Mouse (Mus musculus) limb, embryonic 15.5 days (tissue): Measurements from ENCODE around the gene Ythdf2. TPM values are rescaled to one million over a fixed set of nuclear protein-coding genes. Genes with fewer than 3 reads are reported as not detected.
A peak's percentile ranks its signal among the peaks of the same experiment; 100 is the strongest.

Experiments
- ATAC-seq: fragments of 200-750 bp; cut with Nextera tagmentation; 2 replicates; pipeline ENCODE4 v1.8.0; 2017; ENCODE audit warnings: low read depth, moderate TSS enrichment; ENCODE audit not compliant: insufficient number of reproducible peaks, low FRiP score, low TSS enrichment
- H3K27ac ChIP-seq: fragments of 300-500 bp; sonication (generic); 2 replicates; pipeline ENCODE4 v1.5.1; 2015; ENCODE audit warnings: moderate library complexity, mild to moderate bottlenecking, inconsistent platforms
- H3K27me3 ChIP-seq: fragments of 300-500 bp; sonication (generic); 2 replicates; pipeline ENCODE4 v1.6.1; 2015; ENCODE audit warnings: inconsistent platforms
- H3K36me3 ChIP-seq: fragments of 300-500 bp; sonication (generic); 2 replicates; pipeline ENCODE4 v1.6.1; 2015; ENCODE audit warnings: inconsistent platforms
- H3K4me1 ChIP-seq: fragments of 300-500 bp; sonication (generic); 2 replicates; pipeline ENCODE4 v1.6.1; 2015; ENCODE audit warnings: inconsistent platforms
- H3K4me2 ChIP-seq: fragments of 300-500 bp; sonication (generic); 2 replicates; pipeline ENCODE4 v1.6.1; 2015; ENCODE audit warnings: mild to moderate bottlenecking, inconsistent platforms
- H3K4me3 ChIP-seq: fragments of 300-500 bp; sonication (generic); 2 replicates; pipeline ENCODE4 v1.5.1; 2015; ENCODE audit warnings: mild to moderate bottlenecking, inconsistent platforms
- H3K9ac ChIP-seq: fragments of 300-500 bp; sonication (generic); 2 replicates; pipeline ENCODE4 v1.6.1; 2015; ENCODE audit warnings: inconsistent platforms
- H3K9me3 ChIP-seq: fragments of 300-500 bp; sonication (generic); 2 replicates; pipeline ENCODE4 v1.6.1; 2016; ENCODE audit warnings: inconsistent platforms
- WGBS: fragments of 180-500 bp; shearing (Covaris S2); methylation state at CpG from one replicate; pipeline ENCODE4 v1.1.7; 2015; 5-methylcytosine and 5-hydroxymethylcytosine counted together
- polyA plus RNA-seq: library from polyadenylated mRNA; unstranded; fragments of >200 nt; fragmentation: Nextera tagmentation; extraction: Ambion mirVana; gene quantifications from 2 replicates; pipeline ENCODE4 v1.2.1, GENCODE M21; 2015

The Ythdf2 gene
- polyA plus RNA-seq, 1 experiment from 2014 or later, result 96.7 TPM

DNA sequence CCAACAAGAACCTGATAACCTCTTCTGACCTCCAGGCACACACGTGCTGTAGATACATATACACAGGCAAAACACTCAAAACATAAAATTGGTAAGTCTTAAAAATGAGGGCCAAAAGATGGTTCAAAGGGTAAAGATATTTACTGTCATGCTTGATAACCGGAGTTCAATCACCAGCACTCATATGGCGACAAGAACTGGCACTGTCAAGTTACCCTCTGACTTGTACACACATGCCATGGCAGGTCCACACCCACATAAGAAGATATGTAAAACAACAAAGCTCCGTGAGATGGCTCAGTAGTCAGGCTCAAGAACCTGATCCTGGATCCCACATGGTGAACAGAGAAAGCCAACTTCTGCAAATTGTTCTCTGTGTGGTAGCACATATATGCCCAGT is 4.8 kb downstream of the Ythdf2 start:
- Histone ChIP-seq H3K27ac (no peak overlapping the region), H3K4me3 (no peak overlapping the region), H3K9me3 (no peaks in the 10 kb centered on the region), H3K4me1 (peaks cover 13% of the 10 kb centered on the region), H3K9ac (no peak overlapping the region), H3K4me2 (no peak overlapping the region), H3K36me3 (peaks cover 61% of the 10 kb centered on the region), H3K27me3 (no peaks in the 10 kb centered on the region)
- WGBS, result 80% methylated on average over 4 of the region's 4 CpGs
- ATAC-seq, result no peak

DNA sequence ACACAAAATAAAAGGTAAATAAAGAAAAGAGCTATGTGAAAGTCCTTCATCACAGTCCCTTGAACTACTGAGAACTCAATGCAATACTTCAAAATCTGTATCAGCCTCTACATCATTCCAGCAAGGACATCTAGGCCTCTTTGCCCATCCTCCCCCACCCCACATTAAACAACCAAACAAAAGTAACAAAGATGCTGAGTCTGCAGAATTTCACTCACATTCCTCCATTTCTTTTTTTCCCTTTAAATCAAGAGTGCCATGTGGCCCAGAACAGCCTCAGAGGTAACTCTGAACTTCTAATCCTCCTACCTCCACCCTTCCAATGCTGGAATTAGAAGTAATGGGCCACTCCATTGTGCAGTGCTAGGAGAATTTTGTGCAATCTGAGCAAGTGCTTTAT is 13.3 kb downstream of the Ythdf2 start:
- peaks cover 12% of the 10 kb centered on the region; the same call in 1 of the 2 replicates for H3K4me1 ChIP-seq
- no peak overlapping the region for H3K4me2 ChIP-seq
- H3K27me3 ChIP-seq, result no peaks in the 10 kb centered on the region
- ATAC-seq, result no peak
- no peak overlapping the region for H3K9ac ChIP-seq
- H3K27ac ChIP-seq, result no peak overlapping the region
- H3K4me3 ChIP-seq, result no peak overlapping the region
- H3K36me3 ChIP-seq, result peaks cover 33% of the 10 kb centered on the region
- H3K9me3 ChIP-seq, result no peaks in the 10 kb centered on the region

DNA sequence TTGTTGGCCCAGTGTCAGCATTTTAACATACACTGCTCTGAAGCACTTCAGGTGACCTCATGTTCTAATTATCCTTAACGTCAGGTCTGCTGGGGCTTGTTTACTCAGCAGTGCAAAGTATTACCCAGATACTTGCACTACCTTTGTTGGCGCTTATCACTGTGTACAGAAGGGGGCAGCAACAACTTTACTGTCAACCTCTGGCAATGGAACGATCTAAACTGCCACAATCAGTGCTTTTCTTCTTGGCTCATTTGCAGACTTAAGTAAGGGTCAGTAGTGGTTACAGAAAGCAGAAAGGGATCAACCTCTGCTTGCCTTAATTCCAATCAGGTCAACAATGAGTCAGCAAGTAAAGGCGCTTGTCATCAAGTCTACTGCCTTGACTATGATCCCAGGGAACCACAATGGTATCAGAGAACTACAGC is 13.8 kb downstream of the Ythdf2 start:
- Histone ChIP-seq H3K36me3 (peaks cover 28% of the 10 kb centered on the region), H3K9me3 (no peaks in the 10 kb centered on the region), H3K27me3 (no peaks in the 10 kb centered on the region), H3K9ac (no peak overlapping the region), H3K27ac (no peak overlapping the region), H3K4me3 (no peak overlapping the region), H3K4me2 (no peak overlapping the region), H3K4me1 (peaks cover 12% of the 10 kb centered on the region; the same call in 1 of the 2 replicates)
- WGBS, result 48% methylated on average over 4 of the region's 4 CpGs
- no peak for ATAC-seq

DNA sequence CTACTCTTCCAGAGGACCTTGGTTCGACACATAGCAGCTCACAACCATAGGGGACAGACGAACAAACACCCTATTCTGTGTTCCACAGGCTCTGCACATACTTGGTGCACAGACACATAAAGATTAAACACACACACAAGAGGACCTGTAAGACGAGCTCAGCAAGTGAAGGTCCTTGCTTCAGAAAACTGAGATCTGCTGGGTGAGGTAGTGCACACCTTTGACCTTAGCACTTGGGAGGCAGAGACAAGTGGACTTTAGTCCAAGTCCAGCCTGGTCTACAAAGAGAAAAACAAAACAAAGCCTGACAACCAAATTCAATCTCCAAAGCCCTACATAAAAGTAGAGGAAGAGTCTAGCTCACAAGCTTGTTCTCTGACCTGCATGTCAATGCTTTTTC is 17.1 kb downstream of the Ythdf2 start:
- WGBS, result 91% methylated on average over 3 of the region's 3 CpGs
- H3K4me3 ChIP-seq, result no peak overlapping the region
- H3K36me3 ChIP-seq, result peaks cover 33% of the 10 kb centered on the region
- no peak overlapping the region for H3K27ac ChIP-seq
- H3K27me3 ChIP-seq, result no peaks in the 10 kb centered on the region
- no peak for ATAC-seq
- no peak overlapping the region for H3K9ac ChIP-seq
- H3K9me3 ChIP-seq, result no peaks in the 10 kb centered on the region
- H3K4me1 ChIP-seq, result peaks cover 10% of the 10 kb centered on the region; the same call in 1 of the 2 replicates
- H3K4me2 ChIP-seq, result no peak overlapping the region

DNA sequence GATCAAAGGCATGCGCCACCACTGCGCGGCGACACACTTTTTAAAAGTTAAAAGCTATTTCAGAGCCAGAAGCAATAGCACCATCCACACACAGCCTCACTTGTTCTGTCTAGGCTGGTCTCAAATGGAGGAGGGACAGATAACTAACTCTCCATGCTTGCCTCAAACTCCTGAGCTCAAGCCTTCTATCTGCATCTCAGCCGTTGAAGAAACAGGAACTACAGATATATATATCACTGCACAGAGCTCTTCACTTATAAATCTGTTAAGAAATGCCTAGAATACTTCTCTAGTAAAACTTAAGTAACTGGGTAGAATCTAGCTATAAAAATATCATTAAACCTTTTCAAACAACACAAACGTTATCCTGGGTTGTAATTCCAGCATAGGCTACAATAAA is 17.7 kb downstream of the Ythdf2 start:
- Histone ChIP-seq H3K4me1 (peaks cover 10% of the 10 kb centered on the region; the same call in 1 of the 2 replicates), H3K27me3 (no peaks in the 10 kb centered on the region), H3K9me3 (no peaks in the 10 kb centered on the region), H3K36me3 (peaks cover 36% of the 10 kb centered on the region), H3K4me2 (no peak overlapping the region), H3K9ac (no peak overlapping the region), H3K4me3 (no peak overlapping the region), H3K27ac (no peak overlapping the region)
- no peak for ATAC-seq
- WGBS, result 80% methylated on average over 6 of the region's 6 CpGs

DNA sequence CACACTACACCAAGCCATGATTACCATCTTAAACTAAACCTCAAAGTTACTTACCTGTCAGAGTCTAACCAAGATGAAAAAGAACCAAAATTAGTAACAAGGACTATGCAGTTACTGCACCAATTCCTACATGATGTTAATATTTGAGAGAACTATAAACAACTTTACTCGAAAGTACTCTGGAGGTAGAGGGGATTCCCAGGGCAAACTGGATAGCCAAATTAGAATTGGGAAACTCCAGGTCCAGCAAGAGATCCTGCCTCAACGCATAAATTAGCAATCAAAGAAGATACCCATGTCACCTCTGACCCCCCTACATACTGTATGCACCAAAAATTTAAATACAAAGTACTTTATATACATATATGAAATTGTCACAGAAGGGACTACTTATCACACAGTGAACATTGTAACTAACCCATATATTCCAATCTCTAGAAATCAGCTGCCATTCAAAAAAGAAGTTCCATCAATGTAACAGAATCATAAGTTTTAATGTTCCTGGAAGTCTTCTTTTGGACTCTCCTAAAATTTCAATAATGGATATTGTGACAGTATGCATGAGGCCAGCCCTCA is 24.2 kb downstream of the Ythdf2 start:
- no peak overlapping the region for H3K4me2 ChIP-seq
- 88% methylated on average over 2 of the region's 2 CpGs for WGBS
- ATAC-seq, result no peak
- H3K4me3 ChIP-seq, result no peak overlapping the region
- H3K27me3 ChIP-seq, result no peaks in the 10 kb centered on the region
- peaks cover 45% of the 10 kb centered on the region for H3K36me3 ChIP-seq
- no peaks in the 10 kb centered on the region for H3K9me3 ChIP-seq
- H3K4me1 ChIP-seq, result no peaks in the 10 kb centered on the region
- H3K9ac ChIP-seq, result no peak overlapping the region
- no peak overlapping the region for H3K27ac ChIP-seq

DNA sequence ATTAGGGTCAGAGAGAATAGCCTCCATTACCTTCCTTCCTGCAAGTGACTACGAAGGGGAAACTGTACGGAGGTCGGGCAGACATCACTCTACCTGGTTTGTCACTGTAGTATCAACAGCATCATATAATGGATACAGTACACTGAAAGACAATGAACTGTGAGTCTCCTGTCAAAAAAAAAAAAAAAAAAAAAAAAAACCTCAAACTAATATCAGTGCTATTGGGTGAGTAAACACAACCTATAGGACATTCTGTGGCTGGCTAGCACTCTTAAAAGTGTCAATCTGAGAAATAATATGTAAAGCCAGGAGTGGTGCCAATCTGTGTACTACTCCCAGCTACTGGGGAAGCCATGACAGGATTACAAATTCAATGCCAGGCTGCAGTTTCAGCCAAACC is 28.9 kb downstream of the Ythdf2 start:
- no peak overlapping the region for H3K27ac ChIP-seq
- peaks cover 46% of the 10 kb centered on the region for H3K36me3 ChIP-seq
- no peaks in the 10 kb centered on the region for H3K9me3 ChIP-seq
- ATAC-seq, result no peak
- H3K4me3 ChIP-seq, result no peak overlapping the region
- H3K27me3 ChIP-seq, result no peaks in the 10 kb centered on the region
- H3K4me1 ChIP-seq, result no peaks in the 10 kb centered on the region
- no peak overlapping the region for H3K4me2 ChIP-seq
- no peak overlapping the region for H3K9ac ChIP-seq
- WGBS, result 93% methylated on average over 3 of the region's 3 CpGs

DNA sequence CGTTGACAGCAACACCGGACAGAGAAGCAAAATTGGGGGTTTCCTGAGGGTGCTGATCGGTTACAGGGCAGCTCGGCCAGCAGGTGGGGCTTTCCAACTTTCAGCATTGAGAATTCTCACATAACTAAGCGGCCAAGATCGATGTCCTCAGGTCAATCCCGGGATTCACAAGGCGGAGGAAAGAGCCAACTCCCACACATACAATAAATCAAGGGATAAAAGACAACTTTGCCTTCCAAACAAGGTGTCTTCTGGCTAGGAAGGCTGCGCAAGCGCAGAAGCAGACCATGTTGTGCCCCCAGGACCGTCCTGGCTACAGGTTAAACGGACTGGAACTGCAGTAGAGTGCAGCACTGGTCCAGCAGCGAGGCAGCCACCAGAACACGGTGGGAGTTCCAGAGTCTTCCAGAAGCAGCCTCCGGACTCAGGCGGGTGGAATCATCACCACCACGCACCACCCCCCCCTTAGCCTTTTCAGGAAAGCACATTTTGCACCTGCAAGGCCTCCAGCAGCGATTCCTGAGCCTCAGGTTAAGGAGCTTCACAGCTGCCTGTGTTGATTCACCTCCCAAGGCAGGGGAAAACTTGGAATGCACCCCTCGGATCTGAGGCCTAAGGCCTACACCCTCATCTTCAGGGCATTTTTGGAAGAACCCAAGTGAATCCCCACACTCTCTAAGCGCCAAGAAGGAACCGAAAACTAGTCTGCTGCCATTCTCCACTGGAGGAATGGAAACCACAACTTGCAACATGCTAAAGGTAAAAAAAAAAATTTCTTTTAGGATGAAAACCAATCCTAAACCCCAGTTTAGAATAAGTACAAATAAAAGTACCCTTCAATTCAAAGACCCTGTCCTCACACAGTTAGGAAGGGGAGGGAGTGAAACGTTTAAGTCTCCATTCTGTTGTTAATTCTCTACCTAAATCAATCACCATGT is 30.1 kb downstream of the Ythdf2 start:
- no peak overlapping the region for H3K4me3 ChIP-seq
- H3K4me2 ChIP-seq, result no peak overlapping the region
- no peaks in the 10 kb centered on the region for H3K9me3 ChIP-seq
- no peaks in the 10 kb centered on the region for H3K27me3 ChIP-seq
- H3K4me1 ChIP-seq, result no peaks in the 10 kb centered on the region
- H3K9ac ChIP-seq, result no peak overlapping the region
- no peak overlapping the region for H3K27ac ChIP-seq
- no peak for ATAC-seq
- 63% methylated on average over 22 of the region's 22 CpGs for WGBS
- peaks cover 46% of the 10 kb centered on the region for H3K36me3 ChIP-seq

DNA sequence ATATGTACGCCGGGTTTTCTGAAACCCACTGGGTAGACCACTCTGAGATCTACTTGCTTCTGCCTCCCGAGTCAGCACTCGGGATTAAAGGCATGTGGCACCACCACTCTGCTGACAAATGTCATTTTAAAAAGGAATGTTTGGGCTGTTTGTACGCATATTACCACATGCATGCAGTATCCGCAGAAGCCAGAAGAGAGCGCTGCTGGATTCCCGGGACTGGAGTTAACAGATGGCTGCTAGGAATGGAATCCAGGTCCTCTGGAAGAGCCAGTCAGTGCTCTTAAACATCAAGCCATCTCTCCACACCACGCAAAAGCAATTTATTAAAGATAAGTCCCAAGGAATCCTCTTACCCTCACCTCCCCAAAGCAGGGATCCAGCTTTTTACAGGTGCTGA is 31.4 kb downstream of the Ythdf2 start:
- H3K9ac ChIP-seq, result no peak overlapping the region
- 72% methylated on average over 9 of the region's 9 CpGs for whole genome bisulfite sequencing
- H3K9me3 ChIP-seq, result no peaks in the 10 kb centered on the region
- H3K4me3 ChIP-seq, result no peak overlapping the region
- H3K4me2 ChIP-seq, result no peak overlapping the region
- no peak for ATAC-seq
- no peaks in the 10 kb centered on the region for H3K4me1 ChIP-seq
- H3K36me3 ChIP-seq, result peaks cover 43% of the 10 kb centered on the region
- H3K27ac ChIP-seq, result no peak overlapping the region
- no peaks in the 10 kb centered on the region for H3K27me3 ChIP-seq

DNA sequence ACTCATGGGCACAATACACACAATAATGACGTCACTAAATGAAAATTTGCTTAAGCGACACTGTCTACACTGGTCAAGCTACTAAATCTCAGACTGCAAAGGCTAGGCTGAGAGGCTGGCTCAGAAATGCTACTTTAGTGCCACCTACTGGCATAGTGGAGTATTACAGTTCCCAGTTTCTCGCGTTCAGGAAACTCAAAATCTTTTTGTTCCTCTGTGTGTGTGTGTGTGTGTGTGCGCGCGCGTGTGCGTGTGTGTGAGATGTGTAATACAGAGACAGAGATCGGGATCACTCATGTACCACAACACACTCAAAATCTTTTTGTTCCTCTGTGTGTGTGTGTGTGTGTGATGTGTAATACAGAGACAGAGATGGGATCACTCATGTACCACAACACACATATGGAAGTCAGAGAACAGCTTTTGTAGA is 33.5 kb downstream of the Ythdf2 start:
- H3K4me2 ChIP-seq, result no peak overlapping the region
- H3K9me3 ChIP-seq, result no peaks in the 10 kb centered on the region
- no peaks in the 10 kb centered on the region for H3K27me3 ChIP-seq
- peak; percentile 79; the same call in 1 of the 2 replicates for ATAC-seq
- H3K4me3 ChIP-seq, result no peak overlapping the region
- H3K4me1 ChIP-seq, result no peaks in the 10 kb centered on the region
- WGBS, result 10% methylated on average over 10 of the region's 10 CpGs
- H3K36me3 ChIP-seq, result peaks cover 25% of the 10 kb centered on the region
- H3K9ac ChIP-seq, result no peak overlapping the region
- H3K27ac ChIP-seq, result no peak overlapping the region

DNA sequence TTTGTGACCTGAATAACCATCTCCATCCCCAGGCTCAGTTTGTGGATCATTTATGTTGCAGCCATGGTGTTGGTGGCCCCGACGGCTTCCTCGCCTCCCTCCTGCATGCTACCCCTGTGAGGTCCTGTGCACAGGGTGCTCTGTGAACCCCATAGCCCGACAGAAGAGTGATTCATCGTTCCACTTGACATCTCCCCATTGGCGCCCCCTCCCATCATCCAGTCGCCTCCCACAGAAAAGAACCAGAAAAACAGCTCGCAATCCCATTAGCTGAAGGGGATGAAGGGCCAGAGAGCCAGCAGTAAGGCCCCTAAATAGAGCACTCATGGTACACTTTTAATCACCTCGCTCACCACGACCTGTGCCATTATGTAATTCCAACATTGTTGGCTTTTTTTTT is 35.6 kb downstream of the Ythdf2 start:
- H3K9me3 ChIP-seq, result no peaks in the 10 kb centered on the region

DNA sequence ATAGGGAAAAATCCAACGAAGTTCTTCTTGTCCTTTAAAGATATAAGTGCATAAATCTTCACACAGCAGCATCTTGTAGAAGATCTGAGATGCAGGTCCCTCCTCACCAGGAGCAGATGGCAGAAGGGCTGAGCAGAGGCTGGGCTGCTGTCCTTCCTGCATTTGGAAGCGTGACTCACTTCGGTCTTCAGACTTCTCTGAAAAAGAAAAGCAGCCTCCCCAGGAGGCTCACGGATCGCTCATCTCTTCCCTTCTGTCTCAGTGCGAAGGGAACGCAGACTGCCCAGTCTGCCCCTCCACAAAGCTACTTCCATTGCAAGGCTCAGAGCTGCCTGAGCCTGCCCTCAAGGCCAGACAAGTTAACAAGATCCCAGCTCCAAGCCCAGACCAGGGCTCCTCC is 41.2 kb downstream of the Ythdf2 start:
- Histone ChIP-seq H3K36me3 (no peaks in the 10 kb centered on the region), H3K9ac (no peak overlapping the region), H3K4me1 (peaks cover 8% of the 10 kb centered on the region; the same call in 1 of the 2 replicates), H3K27me3 (no peaks in the 10 kb centered on the region), H3K4me2 (no peak overlapping the region), H3K4me3 (no peak overlapping the region), H3K27ac (no peak overlapping the region), H3K9me3 (no peaks in the 10 kb centered on the region)
- no peak for ATAC-seq
- WGBS, result 35% methylated on average over 7 of the region's 7 CpGs

More for the DNA sequence above, 35.6 kb downstream of the Ythdf2 start:
- no peaks in the 10 kb centered on the region for H3K27me3 ChIP-seq
- WGBS, result 55% methylated on average over 10 of the region's 10 CpGs
- no peaks in the 10 kb centered on the region for H3K4me1 ChIP-seq
- no peak for ATAC-seq
- peaks cover 9% of the 10 kb centered on the region for H3K36me3 ChIP-seq
- H3K4me3 ChIP-seq, result no peak overlapping the region
- no peak overlapping the region for H3K9ac ChIP-seq
- no peak overlapping the region for H3K27ac ChIP-seq
- no peak overlapping the region for H3K4me2 ChIP-seq
